Mouse (Mus musculus) heart, adult 2 months (tissue): ENCODE results near the gene Cdh4.

Experiments used
- CTCF ChIP-seq: fragments of 200-600 bp; IDR thresholded peaks from 2 replicates; pipeline ENCODE4 v1.8.1; 2022; ENCODE audit warnings: antibody characterized with exemption, mild to moderate bottlenecking, moderate library complexity
- EP300 ChIP-seq: fragments of 200-500 bp; IDR thresholded peaks from 2 replicates; pipeline ENCODE4 v1.6.1; 2011; ENCODE audit warnings: low read depth, low read length, control low read depth; ENCODE audit not compliant: insufficient read depth
- POLR2A ChIP-seq: fragments of 200-500 bp; IDR thresholded peaks from 2 replicates; pipeline ENCODE4 v1.6.1; 2011; ENCODE audit warnings: mild to moderate bottlenecking, low read depth, low read length, control low read depth; ENCODE audit not compliant: insufficient read depth

DNA sequence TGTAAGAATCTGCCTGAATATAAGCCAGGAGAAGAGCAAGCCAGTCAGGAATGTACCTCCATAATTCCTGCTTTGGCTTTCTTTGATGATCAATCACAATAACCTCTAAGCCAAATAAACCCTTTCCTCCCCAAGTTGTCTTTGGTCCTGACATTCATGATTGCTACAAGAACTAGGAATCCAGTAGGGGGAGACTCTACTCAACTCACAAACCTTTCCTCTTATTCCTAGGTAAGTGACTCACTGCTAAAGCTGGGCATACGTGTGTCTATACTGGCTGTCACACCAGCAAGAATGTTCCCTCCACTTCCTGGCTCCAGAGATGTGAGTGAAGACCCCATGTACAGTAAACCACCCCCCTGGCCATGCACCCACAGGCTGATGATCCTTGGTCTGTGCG is 185.3 kb downstream of the Cdh4 start:
- TF ChIP-seq CTCF = peak; percentile 19; the same call in 1 of the 2 replicates
- TF ChIP-seq POLR2A = no peak
- no peak for TF ChIP-seq EP300
